1 mouse cellular context compared by ENCODE assay signal in the genomic region with DNA sequence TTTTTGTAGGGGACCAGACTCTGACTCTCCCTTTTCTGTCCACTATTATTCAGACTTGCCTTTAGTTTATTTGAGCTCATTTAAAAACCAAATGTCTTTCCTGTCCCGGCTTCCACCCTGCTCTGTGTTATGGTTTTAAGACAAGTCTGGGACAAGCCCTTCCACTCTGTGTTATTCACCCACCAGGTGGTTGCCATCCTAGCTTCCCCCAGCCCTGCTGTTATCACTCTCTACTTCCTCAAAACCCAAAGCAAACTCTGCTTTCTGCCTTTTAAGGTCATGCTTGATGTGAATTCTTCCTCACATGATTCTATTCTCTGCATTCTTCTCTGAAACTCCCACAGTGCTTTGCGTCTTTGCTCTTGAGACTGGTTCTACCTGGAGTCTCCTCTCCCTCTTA.
TF ChIP-seq lines count a peak whose summit lies in the region.

No protein-coding gene starts in this region.

TF ChIP-seq in CH12.LX, 34 proteins besides CTCF, POLR2A, EP300 and RAD21 (continued from another document):
- TF ChIP-seq CHD1 (IDR thresholded peaks at IDR 0.05; ENCODE audit: low read depth, low read length) (0 out of 2 replicates have a peak, but pooled peaks have one; percentile 41), POLR2AphosphoS2 (IDR thresholded peaks at IDR 0.05; ENCODE audit: low read depth, low read length) (no peak), E2F4 (IDR thresholded peaks at IDR 0.05; ENCODE audit: insufficient replicate concordance, low read depth, low read length) (0 out of 2 replicates have a peak, but pooled peaks have one; percentile 55), BHLHE40 (IDR thresholded peaks at IDR 0.05; ENCODE audit: low read depth, low read length) (peak; percentile 61), RCOR1 (conservative IDR thresholded peaks at IDR 0.05; ENCODE audit: low read depth, low read length) (no peak), PAX5 (IDR thresholded peaks at IDR 0.05; ENCODE audit: low read length) (no peak)
TF ChIP-seq in CH12.LX: peak in this region for 14.
